Mouse (Mus musculus) ES-E14 (cell line): ENCODE measurements around the gene Tmsb15b1. TPM values are rescaled to one million over a fixed set of nuclear protein-coding genes. Genes with fewer than 3 reads are reported as not detected.
A peak's percentile ranks its signal among the peaks of the same experiment; 100 is the strongest.
"Not testable (repeated sequence)": the region's sequence is repeated elsewhere in the genome, so short reads cannot be mapped to it uniquely, and the experiment has no call there.

ENCODE experiments used
- DNase-seq: peaks from one replicate; pipeline ENCODE4 v3.0.0-alpha.2; 2013; ENCODE audit warnings: low read depth, low spot score
- H3K27ac ChIP-seq: 2 replicates; pipeline ENCODE4 v1.5.1; 2012; ENCODE audit warnings: low read depth, mild to moderate bottlenecking, low read length, moderate library complexity, mixed read lengths; ENCODE audit not compliant: poor library complexity, insufficient read depth, severe bottlenecking
- H3K36me3 ChIP-seq: 2 replicates; pipeline ENCODE4 v1.6.1; 2012; ENCODE audit warnings: mild to moderate bottlenecking, low read length, moderate library complexity, mixed read lengths; ENCODE audit not compliant: control insufficient read depth, poor library complexity, insufficient read depth, severe bottlenecking
- H3K4me1 ChIP-seq, 2 experiments: fragments of 150-350 bp in 1 of 2; sonication (generic) in 1 of 2; 2 replicates each; pipeline ENCODE4 v1.6.1; 2012; ENCODE audit warnings: low read length in 2 of 2, mild to moderate bottlenecking in 1 of 2, mixed read lengths in 1 of 2; ENCODE audit not compliant: control insufficient read depth in 2 of 2, insufficient read depth in 2 of 2, poor library complexity in 1 of 2
- H3K4me3 ChIP-seq, 2 experiments: fragments of 150-350 bp in 1 of 2; sonication (generic) in 1 of 2; 2 replicates each; pipeline ENCODE4 v1.5.1; 2012; ENCODE audit warnings: low read length in 2 of 2, low read depth in 1 of 2, mild to moderate bottlenecking in 1 of 2, mixed read lengths in 1 of 2; ENCODE audit not compliant: insufficient read depth in 1 of 2, poor library complexity in 1 of 2, severe bottlenecking in 1 of 2
- H3K9ac ChIP-seq: 2 replicates; pipeline ENCODE4 v1.6.1; 2012; ENCODE audit warnings: low read depth, mild to moderate bottlenecking, low read length, mixed read lengths; ENCODE audit not compliant: poor library complexity, insufficient read depth, severe bottlenecking
- H3K9me3 ChIP-seq: fragments of 150-350 bp; sonication (generic); 2 replicates; pipeline ENCODE4 v1.6.1; 2012; ENCODE audit warnings: low read depth, mild to moderate bottlenecking, low read length; ENCODE audit not compliant: control insufficient read depth, insufficient read depth
- CHD2 ChIP-seq: IDR thresholded peaks from 2 replicates; pipeline ENCODE4 v1.6.1; 2014; ENCODE audit warnings: mild to moderate bottlenecking, low read depth, low read length, inconsistent platforms
- HCFC1 ChIP-seq: IDR thresholded peaks from 2 replicates; pipeline ENCODE4 v1.6.1; 2012; ENCODE audit warnings: low read length, inconsistent platforms, borderline replicate concordance; ENCODE audit not compliant: insufficient read depth
- MAFK ChIP-seq: IDR thresholded peaks from 2 replicates; pipeline ENCODE4 v1.6.1; 2014; ENCODE audit warnings: mild to moderate bottlenecking, low read depth, low read length, inconsistent platforms; ENCODE audit not compliant: insufficient read depth
- ZC3H11A ChIP-seq: IDR thresholded peaks from 2 replicates; pipeline ENCODE4 v1.6.1; 2012; ENCODE audit warnings: low read depth, mild to moderate bottlenecking, inconsistent platforms, low read length, borderline replicate concordance
- ZNF384 ChIP-seq: IDR thresholded peaks from 2 replicates; pipeline ENCODE4 v1.6.1; 2012; ENCODE audit warnings: low read depth, low read length, inconsistent platforms
- in situ Hi-C, 2 experiments: fragments of 600-800 bp; cut with MboI; formaldehyde crosslinking; loops; one replicate each; pipeline ENCODE4 v1.15.1; 2025; ENCODE audit warnings: low sequenced_read_pairs in 2 of 2, inconsistent platforms in 1 of 2; ENCODE audit not compliant: unreplicated experiment in 2 of 2
- total RNA-seq: library from RNA; depleted of rRNA; stranded (reverse); fragments of 300-350 nt; gene quantifications from 2 replicates; pipeline ENCODE4 v1.2.3, GENCODE M21; 2012

The Tmsb15b1 gene
- total RNA-seq, 1 experiment, result 12.0 TPM

DNA sequence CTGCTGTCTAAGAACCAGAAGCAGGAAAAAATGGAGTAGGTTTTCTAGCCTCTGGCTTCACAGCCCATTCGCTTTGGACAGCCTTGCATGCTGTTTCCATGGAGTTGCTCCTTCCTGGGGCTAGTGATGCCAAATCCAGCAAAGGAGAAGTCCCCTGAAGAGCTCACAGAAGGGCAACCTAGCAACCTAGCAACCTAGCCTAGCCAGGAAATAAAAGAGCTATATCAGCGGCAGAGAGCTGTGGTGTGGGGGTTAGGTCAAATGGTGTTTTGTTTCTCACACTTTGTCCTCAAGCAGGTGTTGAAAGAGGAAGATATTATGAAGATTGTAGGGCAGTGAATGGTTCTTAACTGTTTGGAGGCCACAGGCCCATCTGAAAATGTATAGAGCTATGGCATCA, 14.6 kb upstream of the Tmsb15b1 start:
- H3K9ac ChIP-seq, result no peak overlapping the region
- H3K36me3 ChIP-seq, result no peaks in the 10 kb centered on the region
- H3K4me3 ChIP-seq, result no peak overlapping the region
- H3K27ac ChIP-seq, result no peak overlapping the region
- H3K4me1 ChIP-seq, result peaks cover 0 to 3% of the 10 kb centered on the region in 2 experiments; a peak in 1 of 4 replicates
- no peak for TF ChIP-seq ZC3H11A
- no peak for TF ChIP-seq MAFK
- TF ChIP-seq HCFC1, result no peak
- no peak for TF ChIP-seq CHD2
- TF ChIP-seq ZNF384, result no peak
- no peak for DNase-seq
- in situ Hi-C loops, result no loop called here
- no peaks in the 10 kb centered on the region for H3K9me3 ChIP-seq

DNA sequence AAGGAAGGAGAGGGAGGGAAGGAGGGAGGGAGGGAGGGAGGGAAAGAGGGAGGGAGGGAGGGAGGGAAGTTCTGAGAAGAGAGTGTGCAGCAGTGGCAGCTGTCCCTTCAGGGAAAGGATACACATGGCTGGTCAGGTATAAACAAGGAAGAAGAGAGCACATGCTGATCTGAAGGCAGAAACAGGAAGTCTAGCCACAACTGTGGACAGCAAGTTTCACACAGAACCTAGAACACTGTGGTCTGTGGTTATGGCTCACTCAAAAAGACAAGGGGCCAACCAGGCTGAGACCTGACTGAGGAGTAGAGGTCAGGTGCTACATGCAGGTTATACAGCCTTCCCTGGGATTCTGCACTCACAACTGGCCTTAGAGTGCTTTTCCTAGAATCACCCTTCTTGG, 9.4 kb upstream of the Tmsb15b1 start:
- peaks cover 0 to 1% of the 10 kb centered on the region in 2 experiments; a peak in 1 of 4 replicates for H3K4me1 ChIP-seq
- DNase-seq, result no peak
- in situ Hi-C loops, result no loop called here

DNA sequence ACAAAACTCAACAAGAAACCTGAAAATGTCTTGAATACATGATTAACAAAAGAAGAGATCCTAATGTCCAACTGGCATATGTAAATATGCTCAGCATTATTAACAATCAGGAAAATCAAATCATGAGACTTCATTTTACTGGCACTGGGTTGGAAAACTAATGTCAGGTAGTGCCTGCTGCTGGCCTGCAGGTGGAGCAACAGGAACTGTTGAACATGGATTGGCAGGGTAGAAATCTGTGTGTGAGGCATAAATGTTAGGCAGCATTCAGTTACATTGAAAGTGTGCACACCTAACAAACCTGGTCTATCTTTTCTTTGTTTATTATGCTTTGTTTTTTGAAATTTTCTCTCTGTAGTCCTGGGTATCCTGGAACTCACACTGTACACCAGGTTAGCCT, 1.9 kb upstream of the Tmsb15b1 start:
- Histone ChIP-seq H3K4me3 (peak overlapping the region in 1 of 2 experiments; percentile 64; a peak in 2 of 4 replicates), H3K27ac (no peak overlapping the region), H3K9ac (no peak overlapping the region), H3K36me3 (no peaks in the 10 kb centered on the region), H3K9me3 (no peaks in the 10 kb centered on the region), H3K4me1 (no peaks in the 10 kb centered on the region)
- no peak for DNase-seq
- TF ChIP-seq CHD2, result no peak
- TF ChIP-seq MAFK, result no peak
- no peak for TF ChIP-seq ZC3H11A
- TF ChIP-seq HCFC1, result no peak
- no peak for TF ChIP-seq ZNF384
- in situ Hi-C loops, result no loop called here

More for the DNA sequence above, 9.4 kb upstream of the Tmsb15b1 start:
- Histone ChIP-seq H3K36me3 (no peaks in the 10 kb centered on the region), H3K9ac (no peak overlapping the region), H3K4me3 (no peak overlapping the region), H3K9me3 (no peaks in the 10 kb centered on the region), H3K27ac (no peak overlapping the region)
- no peak for TF ChIP-seq CHD2
- no peak for TF ChIP-seq ZNF384
- no peak for TF ChIP-seq ZC3H11A
- no peak for TF ChIP-seq MAFK
- TF ChIP-seq HCFC1, result no peak

DNA sequence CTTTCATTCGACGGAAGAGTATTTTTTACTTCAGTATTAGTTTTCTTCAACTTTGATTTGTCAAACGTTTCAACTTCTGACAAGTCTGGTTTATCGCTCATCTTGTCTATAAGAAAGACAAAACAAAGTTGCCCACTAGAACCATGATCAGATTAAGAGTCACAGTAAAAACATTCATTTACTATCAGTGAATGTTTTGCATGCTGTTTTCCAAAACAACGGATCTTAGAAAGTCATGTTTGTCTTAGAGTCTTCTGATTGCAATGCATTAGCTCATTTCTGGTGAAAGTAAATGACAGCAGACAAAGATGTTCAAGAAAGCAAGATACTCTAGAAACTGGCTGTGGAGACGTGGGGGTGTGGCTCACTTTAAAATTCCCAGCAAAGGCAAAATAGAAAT, 1.3 kb downstream of the Tmsb15b1 start, which contains the start of gene Tmsb15b2:
Gene Tmsb15b2 (minus strand): TSS at position 101 of the 400 bp plus-strand sequence.
- H3K27ac ChIP-seq, DNase-seq, H3K36me3 ChIP-seq, H3K9me3 ChIP-seq, in situ Hi-C loops, H3K4me1 ChIP-seq: not testable (repeated sequence)
- peak within 1 kb of the TSS; percentile 43 for H3K9ac ChIP-seq
- H3K4me3 ChIP-seq, result peak within 1 kb of the TSS; percentile 73 to 77

DNA sequence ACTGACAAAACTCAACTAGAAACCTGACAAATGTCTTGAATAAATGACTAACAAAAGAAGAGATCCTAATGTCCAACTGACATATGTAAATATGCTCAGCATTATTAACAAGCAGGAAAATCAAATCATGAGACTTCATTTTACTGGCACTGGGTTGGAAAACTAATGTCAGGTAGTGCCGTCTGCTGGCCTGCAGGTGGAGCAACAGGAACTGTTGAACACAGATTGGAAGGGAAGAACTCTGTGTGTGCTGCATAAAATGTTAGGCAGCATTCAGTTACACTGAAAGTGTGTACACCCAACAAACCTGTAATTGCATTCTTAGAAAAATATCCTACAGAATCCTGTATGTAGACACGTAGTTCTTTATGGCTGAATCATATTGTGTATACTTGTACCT, 17.0 kb downstream of the Tmsb15b1 start:
- TF ChIP-seq ZC3H11A (no peak), ZNF384 (no peak), CHD2 (no peak), MAFK (no peak), HCFC1 (no peak)
- no peaks in the 10 kb centered on the region for H3K36me3 ChIP-seq
- H3K9me3 ChIP-seq, result no peaks in the 10 kb centered on the region
- H3K4me1 ChIP-seq, result no peaks in the 10 kb centered on the region
- in situ Hi-C loops, result no loop called here
- no peak overlapping the region for H3K27ac ChIP-seq
- H3K9ac ChIP-seq, result no peak overlapping the region
- DNase-seq, result no peak
- H3K4me3 ChIP-seq, result no peak overlapping the region

DNA sequence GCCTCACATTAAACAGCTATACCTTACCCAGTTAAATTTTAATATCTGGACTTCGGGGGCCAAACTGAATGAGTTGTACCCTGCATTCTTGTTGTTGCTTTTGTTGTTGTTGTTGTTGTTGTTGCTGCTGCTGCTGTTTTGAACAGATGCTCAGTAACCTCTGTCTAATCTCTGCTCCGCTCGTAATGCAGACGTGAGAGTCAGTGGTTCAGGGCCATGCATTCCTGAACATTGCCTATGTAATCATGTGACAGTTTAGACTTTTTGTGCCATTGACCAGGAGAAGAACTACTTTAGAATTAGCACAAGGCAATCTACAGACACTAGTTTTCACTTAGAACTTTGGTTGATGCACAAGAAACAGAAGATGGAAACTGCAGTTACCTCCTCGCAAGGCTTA, 18.4 kb downstream of the Tmsb15b1 start:
- H3K27ac ChIP-seq, in situ Hi-C loops, H3K9ac ChIP-seq, DNase-seq, H3K4me1 ChIP-seq, H3K9me3 ChIP-seq, H3K36me3 ChIP-seq: not testable (repeated sequence)
- peak overlapping the region in 1 of 2 experiments; percentile 28; a peak in 1 of 4 replicates for H3K4me3 ChIP-seq

DNA sequence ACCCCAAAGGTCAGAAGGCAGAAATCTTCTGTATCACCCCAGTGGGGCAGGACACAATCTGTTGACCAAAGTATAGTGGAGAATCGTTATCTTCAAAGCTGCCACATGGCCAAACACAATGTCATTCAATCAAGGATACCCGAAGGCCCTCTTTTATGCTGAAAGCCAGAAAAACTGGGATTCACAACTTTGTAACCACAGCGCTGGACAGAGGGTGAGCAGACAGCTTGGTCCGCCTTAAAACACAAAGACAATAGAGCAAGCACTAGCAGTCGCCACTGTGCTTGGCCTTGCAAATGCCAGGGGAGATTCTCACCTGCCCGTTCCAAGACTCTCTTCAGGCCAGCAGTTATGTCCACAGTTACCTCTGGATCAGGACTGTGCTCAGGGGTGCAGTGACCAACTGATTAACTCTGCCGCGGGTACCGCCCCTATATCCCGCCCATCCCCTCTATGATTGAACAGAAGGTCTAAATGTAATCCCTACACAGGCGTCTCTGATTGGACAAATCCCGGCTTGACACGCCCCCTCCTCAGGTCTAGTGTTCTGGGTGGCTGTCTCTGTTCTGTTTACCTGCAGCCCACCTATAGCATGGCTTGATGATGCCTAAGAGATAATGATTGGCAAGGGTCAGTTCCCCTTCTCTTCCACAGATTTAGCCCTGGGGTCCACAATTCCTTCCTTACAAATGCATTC, 18.9 kb downstream of the Tmsb15b1 start:
- H3K9me3 ChIP-seq, H3K9ac ChIP-seq, in situ Hi-C loops, H3K36me3 ChIP-seq, H3K4me1 ChIP-seq, H3K27ac ChIP-seq: not testable (repeated sequence)
- peak overlapping the region; percentile 50 to 76 for H3K4me3 ChIP-seq
- DNase-seq, result peak; percentile 52
